Mouse (Mus musculus) lung, postnatal 25 days (tissue): ENCODE data around the gene H60b.
"Not testable (repeated sequence)": the region's sequence is repeated elsewhere in the genome, so short reads cannot be mapped to it uniquely, and the experiment has no call there.

Experiments used
- DNase-seq: peaks from one replicate; pipeline ENCODE4 v3.0.0; 2022; ENCODE audit warnings: low spot score

H60b gene

GRCm38 (mm10) chr10:22158310-22158999, at the start of gene H60b, which contains the start of gene Raet1e:
TSS of gene H60b (plus strand) at chr10:22158586.
TSS of gene Raet1e (plus strand) at chr10:22158569.
- DNase-seq, result peak; percentile 75

GRCm38 (mm10) chr10:22140665-22141280, 17.6 kb upstream of the H60b start:
- DNase-seq, result peak; percentile 81

GRCm38 (mm10) chr10:22142194-22142593, 16.2 kb upstream of the H60b start:
- peak; percentile 56 for DNase-seq

- no peak for DNase-seq
Observed at GRCm38 (mm10) chr10:22142926-22143325, 15.5 kb upstream of the H60b start.

GRCm38 (mm10) chr10:22148441-22149072, 9.8 kb upstream of the H60b start:
- peak; percentile 84 for DNase-seq

GRCm38 (mm10) chr10:22149073-22149690, 9.2 kb upstream of the H60b start, which contains the start of gene E030030I06Rik:
TSS of gene E030030I06Rik (minus strand) at chr10:22149270.
- no peak for DNase-seq

GRCm38 (mm10) chr10:22149691-22150465, 8.5 kb upstream of the H60b start:
- DNase-seq, result no peak

GRCm38 (mm10) chr10:22150593-22150992, 7.8 kb upstream of the H60b start:
- no peak for DNase-seq

GRCm38 (mm10) chr10:22151056-22151862, 7.1 kb upstream of the H60b start:
- DNase-seq, result not testable (repeated sequence)

GRCm38 (mm10) chr10:22151863-22152640, 6.3 kb upstream of the H60b start:
- not testable (repeated sequence) for DNase-seq

- not testable (repeated sequence) for DNase-seq
Observed at GRCm38 (mm10) chr10:22153147-22153690, 5.2 kb upstream of the H60b start.

- not testable (repeated sequence) for DNase-seq
Observed at GRCm38 (mm10) chr10:22154127-22154526, 4.3 kb upstream of the H60b start.

GRCm38 (mm10) chr10:22154871-22155799, 3.3 kb upstream of the H60b start:
- no peak for DNase-seq

GRCm38 (mm10) chr10:22159131-22159561, 760 bp downstream of the H60b start:
- DNase-seq, result no peak

- no peak for DNase-seq
Observed at GRCm38 (mm10) chr10:22159581-22160140, 1.3 kb downstream of the H60b start.

- DNase-seq, result not testable (repeated sequence)
Observed at GRCm38 (mm10) chr10:22163279-22163678, 4.9 kb downstream of the H60b start.

GRCm38 (mm10) chr10:22163705-22164583, 5.6 kb downstream of the H60b start:
- peak; percentile 64 for DNase-seq
